Mouse (Mus musculus): ENCODE measurements around the gene Ldhd. TPM values are rescaled to one million over a fixed set of nuclear protein-coding genes. Genes with fewer than 3 reads are reported as not detected.

Ldhd gene
- total RNA-seq, 2 experiments from 2014 or later: 3.2 to 5.4 TPM

DNA sequence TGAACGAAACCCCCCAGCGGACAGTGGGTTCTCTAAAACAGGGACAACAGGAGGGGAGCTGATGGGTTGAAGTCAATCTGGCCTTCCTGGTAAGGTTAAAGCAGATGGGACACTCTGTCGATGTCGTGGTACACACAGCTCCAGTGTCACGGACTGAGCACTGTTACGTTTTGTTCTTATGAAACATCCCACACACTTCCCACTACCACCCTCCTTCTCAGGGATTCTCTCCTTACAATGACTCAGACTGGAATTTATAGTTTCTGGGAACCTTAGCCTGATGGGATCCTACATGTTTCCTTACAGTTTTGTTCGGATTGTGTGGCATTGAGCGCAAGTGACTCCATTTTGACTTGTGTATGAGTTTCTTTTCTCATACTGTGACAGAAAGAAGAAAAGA, 1.4 kb upstream of the Ldhd start:
- intact Hi-C loops (cut with DNase I): no loop called here
- DNase-seq (ENCODE audit: low spot score in 2 of 2): peak in 1 of 2 experiments; percentile 53

DNA sequence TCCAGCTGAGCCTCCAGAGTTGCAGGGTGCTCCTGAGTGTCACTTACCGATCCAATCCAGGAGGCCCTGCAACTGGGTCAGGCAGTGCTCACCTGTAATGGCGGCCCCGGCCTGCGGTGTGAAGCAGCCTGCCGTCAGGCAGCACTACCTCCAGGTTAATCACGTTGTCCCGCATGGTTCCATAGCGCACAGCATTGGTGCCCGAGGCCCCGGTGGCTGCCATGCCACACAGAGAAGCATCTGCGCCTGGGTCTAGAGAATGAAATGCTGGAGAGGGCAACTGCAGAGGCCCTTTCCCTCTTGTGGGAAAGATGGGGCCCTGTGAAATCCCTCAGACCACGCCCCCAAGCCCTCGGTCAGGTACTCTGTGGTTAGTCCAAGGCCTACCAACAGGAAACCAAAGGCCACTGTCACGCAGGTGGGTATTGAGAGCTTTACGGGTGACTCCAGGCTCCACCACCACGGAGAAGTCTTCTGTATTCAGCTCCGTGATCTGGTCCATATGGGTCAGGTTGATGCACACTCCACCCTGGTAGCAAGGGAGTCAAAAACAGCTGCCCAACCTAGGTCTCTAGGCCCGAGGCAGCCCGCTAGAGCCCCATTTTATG, 1.2 kb downstream of the Ldhd start:
- intact Hi-C loops (cut with DNase I): no loop called here
- no peak for DNase-seq (ENCODE audit: low spot score in 2 of 2)

DNA sequence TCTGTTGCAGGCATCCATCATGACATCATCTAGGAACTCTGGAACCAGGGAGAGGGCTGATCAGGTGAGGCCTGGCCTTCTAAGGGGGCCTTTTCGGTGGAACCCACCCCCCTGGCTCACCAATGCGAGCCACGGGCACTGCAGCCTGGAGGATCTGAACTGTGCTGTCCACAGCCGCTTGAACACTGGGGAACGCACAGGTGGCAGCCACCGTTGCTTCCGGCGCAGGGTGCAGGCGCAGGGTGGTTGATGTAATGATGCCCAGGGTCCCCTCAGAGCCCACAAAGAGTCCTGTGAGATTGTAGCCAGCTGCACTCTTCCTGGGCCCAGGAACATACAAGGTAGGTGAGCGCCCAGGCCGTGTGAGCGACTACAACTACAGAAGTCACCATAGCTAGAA, 1.8 kb downstream of the Ldhd start:
- no peak for DNase-seq (ENCODE audit: low spot score in 2 of 2)
- intact Hi-C loops (cut with DNase I): no loop called here

DNA sequence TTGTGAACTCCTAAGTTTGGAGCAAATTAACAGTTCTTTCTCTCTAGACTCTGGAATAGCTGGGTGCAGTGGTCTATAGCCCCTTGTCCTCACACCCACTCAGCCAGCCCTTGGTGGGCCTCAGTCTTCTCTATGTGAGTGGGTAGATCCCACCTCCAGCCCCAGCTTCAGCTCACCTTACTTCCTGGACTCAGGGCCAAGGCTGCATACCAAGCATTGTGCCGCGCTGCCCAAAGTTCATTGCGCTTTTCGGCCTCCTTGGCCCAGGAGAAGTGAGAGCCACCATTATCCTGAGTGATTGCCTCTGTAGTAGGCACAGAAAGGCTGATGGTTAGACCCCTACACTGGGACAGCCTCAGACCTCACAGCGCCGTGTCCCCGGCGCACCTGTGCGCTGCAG, 2.3 kb downstream of the Ldhd start:
- DNase-seq (ENCODE audit: low spot score in 2 of 2): no peak

DNA sequence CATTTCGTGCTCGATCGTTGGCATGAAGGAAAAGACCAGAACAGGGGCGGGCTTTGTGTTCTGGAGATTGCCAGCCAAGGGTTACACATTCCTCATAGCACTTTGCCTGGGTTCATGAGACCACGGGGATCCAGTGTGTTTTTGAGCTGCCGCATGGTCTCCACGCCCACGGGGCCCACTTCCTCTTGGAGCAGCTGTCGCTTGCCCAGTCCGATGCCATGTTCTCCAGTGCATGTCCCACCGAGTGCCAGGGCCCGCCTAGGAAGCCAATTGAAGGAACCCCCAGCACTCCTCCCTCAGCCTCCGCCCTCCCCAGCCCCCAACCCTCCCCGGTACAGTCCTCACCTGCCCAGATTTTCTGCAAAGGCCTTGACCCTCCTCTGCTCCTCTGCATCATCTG, 3.2 kb downstream of the Ldhd start:
- DNase-seq (ENCODE audit: low spot score in 2 of 2): no peak
- intact Hi-C loops (cut with DNase I): no loop called here

More for the DNA sequence above, 2.3 kb downstream of the Ldhd start:
- intact Hi-C loops (cut with DNase I): no loop called here

DNA sequence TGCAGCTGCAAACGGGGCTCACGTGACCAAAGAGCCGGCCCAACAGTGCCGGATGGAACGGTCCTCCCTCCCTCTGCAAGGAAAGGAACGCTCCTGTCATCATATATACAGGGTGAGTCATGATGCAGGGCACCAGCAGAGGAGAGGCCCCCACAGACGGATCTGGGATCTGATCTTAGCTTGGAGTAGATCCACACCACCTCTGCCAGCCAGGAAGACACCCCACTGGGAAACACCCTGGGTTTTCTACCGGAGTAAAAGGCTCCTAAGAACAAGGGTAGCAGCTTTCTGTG, 3.7 kb downstream of the Ldhd start:
- intact Hi-C loops (cut with DNase I): no loop called here
- peak; percentile 33 to 57 for DNase-seq (ENCODE audit: low spot score in 2 of 2)

DNA sequence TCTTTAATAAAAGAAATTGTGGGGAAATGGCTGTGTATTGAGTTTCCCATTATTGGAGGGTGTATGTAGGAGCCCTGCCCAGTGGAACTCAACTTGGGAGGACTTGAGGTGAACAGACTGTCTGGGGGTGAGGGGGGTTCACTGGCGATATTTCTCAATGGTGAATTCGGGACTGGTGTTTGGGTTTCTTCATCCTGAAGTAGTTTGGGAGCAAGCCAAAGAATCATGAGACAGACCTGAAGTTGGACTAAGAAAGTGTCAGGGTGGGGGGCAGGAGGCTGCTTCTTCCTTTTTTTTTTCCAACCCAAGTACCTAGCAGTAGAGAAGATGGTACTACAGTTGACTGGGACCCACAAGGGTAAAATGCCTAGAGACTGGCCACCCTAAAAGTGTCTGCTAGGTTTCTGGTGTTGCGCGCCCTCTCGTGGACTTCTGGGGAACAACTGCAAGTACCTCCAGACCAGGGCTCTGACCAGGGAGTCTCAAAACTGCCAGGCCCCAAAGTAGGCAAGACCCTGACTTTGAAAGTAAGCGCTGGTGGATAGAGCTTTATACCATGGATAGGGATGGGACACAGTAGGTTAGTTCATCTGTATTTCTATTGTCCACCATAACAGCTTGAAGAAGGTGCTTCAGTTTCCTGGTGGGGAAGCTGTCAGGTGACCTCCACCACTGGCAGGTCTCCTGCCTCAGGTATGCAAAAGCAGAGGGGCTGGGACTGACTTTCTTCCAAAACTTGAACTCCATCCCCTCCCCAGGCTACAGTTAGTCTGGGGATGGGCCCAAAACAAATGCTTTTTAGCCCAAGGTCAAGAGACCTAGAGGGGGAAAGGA, 4.3 kb downstream of the Ldhd start:
- DNase-seq (ENCODE audit: low spot score in 2 of 2): peak; percentile 63 to 76
- intact Hi-C loops (cut with DNase I): loop anchor here (2.0 kb wide), 1 partner anchor 89 kb away; the partner anchor contains the start of gene Znrf1

DNA sequence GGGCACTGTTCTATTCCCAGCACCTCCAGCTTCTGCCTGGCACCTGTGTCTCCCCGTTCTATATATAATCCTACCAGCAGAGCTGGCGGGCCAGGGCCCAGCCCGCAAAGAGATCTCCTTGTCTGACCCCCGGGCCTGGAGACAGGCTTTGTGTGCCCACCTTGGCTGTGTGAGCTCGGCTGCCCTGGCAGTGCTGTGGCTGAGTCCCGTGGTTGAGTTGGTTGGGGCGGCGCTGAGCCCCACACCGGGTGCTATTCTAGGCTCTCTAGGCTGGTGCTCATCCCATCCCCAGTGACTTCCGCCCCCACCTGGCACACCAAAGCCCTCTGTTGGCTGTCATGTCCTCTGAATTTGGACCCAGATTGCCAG, 5.3 kb downstream of the Ldhd start:
- intact Hi-C loops (cut with DNase I): loop anchor here (2.0 kb wide), 1 partner anchor 88 kb away; the partner anchor contains the start of gene Znrf1
- DNase-seq (ENCODE audit: low spot score in 2 of 2): no peak

DNA sequence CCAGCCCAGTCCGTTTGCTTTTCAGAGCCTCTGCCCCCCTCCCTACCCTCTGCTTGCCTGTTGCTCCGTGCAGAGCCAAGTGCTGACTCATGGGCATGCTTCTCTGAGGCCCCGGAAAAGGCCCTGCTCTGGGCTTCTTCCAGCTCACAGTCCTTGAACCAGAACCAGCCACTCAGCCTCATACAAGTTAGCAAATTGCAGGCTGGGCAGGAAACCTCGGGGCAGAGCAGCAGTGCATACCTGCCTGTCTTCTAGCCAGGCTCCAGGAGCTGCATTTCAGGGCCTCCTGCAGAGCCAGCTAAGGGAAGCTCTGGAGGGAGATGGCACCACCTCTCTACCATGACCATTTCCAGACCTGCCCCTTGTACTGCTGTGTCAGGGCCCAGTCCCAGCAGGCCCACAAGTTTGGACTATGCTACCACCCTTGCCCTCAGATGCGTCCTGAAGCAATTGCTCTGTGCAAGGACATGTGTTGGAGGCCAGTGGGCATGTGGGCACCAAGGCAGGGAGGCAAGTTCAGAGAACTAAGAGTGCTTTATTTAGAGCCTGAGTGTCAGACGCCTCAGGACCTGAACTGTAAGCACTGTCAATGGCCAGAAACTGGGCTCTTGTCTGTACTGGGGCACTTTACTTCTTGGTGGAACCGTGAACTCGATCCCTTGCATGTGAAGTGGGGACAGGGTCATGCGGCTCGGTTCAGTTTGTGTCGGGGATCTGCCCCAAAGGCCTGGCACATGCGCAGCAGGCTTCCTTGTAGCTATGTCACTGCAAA, 5.9 kb downstream of the Ldhd start:
- intact Hi-C loops (cut with DNase I): loop anchor here (2.0 kb wide), 1 partner anchor 87 kb away; the partner anchor contains the start of gene Znrf1
- DNase-seq (ENCODE audit: low spot score in 2 of 2): peak; percentile 39 to 42

DNA sequence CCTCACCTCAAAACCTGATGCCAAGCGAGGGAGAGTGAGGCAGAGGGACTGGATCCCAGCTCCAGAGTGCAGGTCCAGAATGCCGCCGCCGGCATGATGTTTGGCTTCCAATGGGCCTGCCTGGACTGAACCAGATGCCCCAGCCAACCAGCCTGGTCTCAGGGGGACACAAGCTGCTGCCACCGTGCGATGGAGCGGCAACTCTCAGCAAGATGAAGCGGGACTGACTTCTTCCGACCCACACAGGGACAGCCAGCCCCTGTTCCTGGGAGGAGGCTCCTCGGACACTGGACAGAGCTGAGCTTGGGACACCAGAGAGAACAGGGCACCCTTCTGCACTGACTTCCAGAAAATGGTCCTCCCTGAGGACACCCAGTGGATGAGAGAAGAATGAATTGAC, 7.6 kb downstream of the Ldhd start:
- no peak for DNase-seq (ENCODE audit: low spot score in 2 of 2)
- intact Hi-C loops (cut with DNase I): no loop called here

DNA sequence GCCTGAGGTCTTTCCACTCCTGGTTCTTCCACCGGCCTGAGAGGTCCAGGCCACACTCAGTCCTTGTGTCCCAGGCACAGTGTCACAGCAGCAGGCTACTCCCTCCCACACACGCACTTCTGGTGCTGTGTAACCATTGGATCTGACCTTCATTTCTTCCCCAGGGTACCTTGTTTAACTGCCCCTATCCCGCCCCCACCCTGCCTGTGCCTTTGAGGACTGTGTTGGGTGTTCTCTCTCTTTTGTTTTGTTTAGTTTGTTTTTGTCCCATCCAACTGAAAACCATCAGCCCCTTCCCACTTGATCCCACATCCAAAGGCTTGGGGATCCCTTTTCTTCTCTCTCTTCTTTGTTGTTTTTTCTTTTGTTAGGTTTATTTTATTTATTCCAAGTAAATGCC, 8.1 kb downstream of the Ldhd start:
- intact Hi-C loops (cut with DNase I): no loop called here

DNA sequence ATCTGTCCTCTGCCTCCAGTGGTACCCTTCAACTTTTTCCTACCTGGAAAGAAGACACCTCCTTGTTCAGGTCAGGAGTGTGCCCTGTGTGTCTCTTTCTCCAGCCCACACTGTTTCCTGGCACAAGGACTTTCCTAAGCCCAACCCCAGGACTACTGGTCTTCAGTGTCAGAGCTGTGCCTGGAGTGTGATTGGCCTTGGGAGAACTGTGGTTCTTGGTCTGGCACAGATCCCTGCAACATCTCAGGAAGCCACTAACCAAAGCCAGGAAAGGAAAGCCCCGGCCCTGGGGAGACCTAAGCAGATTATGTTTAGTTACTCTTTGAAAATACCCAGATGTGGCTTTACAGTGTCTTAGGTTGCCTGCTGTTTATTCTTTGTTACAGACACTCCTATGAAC, 10.2 kb downstream of the Ldhd start:
- DNase-seq (ENCODE audit: low spot score in 2 of 2): no peak
- intact Hi-C loops (cut with DNase I): no loop called here

More for the DNA sequence above, 8.1 kb downstream of the Ldhd start:
- DNase-seq (ENCODE audit: low spot score in 2 of 2): no peak

DNA sequence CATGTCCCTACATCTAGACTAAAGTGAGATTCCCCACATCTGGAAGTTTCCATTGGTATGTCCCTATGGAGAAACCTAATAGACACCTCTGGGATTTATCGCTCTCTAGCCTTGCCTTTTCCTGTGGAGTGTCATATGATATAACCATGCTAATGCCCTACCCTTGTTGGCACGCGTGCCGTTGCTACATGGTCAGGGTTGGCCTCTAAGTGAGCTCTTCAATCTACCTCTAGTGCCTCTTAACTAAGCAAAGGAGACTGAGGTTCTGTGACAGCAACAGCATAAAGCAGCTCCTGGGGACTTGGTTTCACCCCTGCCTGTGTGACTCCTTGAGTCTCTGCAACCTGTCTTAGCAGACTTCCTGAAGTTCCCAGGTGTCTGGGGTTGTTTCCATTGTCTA, 11.9 kb downstream of the Ldhd start:
- DNase-seq (ENCODE audit: low spot score in 2 of 2): no peak
- intact Hi-C loops (cut with DNase I): no loop called here

DNA sequence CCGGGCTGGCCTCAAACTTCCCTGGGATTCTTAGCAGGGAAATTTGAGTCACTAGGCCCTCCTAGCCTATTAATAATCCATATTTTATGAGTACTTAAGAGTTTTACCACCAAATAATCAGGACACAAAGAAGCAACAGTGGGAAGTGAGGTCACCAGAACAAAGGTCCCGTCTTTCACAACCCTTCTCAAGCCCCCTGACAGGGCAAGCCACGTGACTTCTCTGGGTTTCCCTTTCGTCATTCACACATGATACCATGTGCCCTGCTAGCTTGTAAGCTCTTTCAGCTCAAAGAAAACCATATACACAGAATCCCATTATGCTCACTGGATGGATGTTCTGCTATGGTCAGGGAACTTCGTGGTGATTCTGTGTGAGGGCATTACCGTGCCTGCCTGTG, 12.4 kb downstream of the Ldhd start:
- DNase-seq (ENCODE audit: low spot score in 2 of 2): no peak
- intact Hi-C loops (cut with DNase I): no loop called here

DNA sequence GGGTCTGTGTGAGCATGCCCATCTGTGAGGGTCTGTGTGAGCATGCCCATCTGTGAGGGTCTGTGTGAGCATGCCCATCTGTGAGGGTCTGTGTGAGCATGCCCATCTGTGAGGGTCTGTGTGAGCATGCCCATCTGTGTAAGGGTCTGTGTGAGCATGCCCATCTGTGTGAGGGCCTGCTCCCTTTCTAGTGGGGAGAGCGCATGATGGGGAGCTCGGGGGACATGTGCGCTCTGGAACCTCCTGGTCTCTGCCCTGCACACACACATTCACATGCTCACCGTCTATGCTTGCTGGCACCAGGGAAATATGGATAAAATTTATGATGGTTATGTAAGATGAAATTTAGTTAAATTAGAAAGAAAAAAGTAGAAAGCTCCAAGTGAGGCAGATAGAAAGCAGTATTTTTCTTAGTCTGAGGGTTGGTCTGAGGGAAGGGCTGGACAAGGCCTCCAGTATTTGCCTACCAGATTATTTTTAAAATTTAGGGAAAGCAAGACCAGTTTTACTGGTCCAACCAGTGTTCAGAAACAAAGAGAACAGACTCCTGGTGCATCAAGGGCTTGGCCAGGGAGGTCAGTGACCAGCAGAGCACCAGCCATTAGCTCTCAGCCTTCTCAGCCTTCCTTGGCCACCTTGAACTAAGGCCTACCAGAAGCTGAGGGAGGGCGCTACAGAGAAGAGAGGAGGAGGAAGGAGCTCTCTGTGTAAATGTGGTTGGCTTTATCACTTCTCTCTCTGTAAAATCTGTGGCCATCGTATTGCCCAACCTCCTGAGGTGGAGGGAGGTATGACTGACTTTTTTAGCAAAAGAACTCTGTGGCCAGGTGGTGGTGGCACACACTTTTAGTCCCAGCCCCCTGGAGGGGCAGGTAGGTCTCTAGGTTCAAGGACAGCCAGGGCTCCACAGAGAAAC, 15.1 kb downstream of the Ldhd start:
- DNase-seq (ENCODE audit: low spot score in 2 of 2): no peak
- intact Hi-C loops (cut with DNase I): no loop called here

DNA sequence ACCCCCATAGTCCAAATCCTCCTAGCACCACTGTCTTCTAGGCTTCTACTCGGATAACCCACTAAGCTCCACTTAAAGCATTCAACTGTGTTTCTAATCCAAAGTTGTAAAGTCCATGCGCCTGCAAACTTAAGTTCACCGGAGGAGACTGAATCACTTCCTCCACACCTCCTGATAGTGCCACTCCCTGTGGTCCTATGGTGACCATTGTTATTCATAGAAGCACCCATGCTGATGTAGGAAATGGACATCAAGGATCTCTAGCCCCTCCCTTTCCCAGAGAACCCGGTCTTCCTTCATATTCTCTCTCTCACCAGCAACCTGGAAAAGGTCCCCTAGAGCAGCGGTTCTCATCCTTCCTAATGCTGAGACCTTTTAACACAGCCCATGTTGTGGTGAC, 17.0 kb downstream of the Ldhd start:
- DNase-seq (ENCODE audit: low spot score in 2 of 2): no peak
- intact Hi-C loops (cut with DNase I): no loop called here

DNA sequence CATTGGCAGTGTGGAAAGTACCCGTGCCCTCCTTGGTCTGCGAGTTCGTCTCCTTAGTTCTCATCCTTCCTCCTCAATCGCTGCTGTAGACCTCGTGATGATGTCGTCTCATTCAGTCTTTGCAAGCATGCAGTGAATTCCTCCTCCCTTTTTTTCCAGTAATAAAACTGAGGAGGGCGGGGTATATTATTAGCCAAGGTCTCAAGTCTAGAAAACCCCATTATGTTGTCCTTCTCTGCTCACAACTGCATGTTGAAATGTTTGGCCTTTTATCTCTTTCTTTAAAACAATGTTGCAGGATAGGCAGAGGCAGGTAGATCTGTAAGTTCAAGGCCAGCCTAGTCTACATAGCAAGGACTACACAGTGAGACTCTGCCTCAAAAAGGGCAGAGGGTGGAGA, 22.8 kb downstream of the Ldhd start:
- DNase-seq (ENCODE audit: low spot score in 2 of 2): no peak
- intact Hi-C loops (cut with DNase I): no loop called here

DNA sequence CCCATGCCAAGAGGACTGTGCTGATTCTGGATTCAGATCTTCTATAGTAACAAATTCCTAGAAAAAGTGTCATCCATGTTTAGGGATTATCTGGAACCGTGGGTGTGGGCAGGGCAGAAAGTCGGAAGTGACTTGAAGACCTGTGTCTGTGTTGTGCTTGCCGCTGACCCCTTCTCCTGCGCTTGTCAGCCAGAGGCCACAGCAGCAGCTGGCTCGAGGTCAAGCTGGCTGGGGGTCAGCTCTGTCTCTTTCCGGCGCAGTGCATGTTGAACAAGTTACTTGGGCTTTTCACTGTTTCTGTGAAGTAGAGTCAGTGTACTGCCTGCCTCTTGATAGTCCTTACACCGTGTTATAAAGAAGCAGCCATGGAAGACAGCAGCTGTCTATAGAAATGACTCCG, 23.2 kb downstream of the Ldhd start:
- DNase-seq (ENCODE audit: low spot score in 2 of 2): no peak
- intact Hi-C loops (cut with DNase I): no loop called here

DNA sequence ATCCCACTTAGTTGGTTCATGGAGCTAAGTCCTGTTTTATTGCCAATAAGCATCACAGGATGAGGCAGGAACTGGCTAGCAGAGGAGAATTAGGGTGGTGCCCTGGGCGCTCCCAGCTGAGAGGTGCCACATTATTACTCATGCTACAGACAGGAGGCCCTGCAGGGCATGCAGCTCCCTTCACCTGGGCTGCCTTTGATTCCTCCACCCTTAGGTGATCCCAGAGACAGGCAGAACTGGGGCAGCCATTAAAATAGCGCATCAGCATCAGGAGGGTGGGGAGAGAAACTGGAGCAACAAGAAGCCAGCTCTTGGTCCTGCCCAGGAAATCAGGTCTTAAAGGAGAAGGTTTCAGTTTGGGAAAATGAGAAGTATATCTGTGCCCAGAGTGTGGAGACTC, 25.2 kb downstream of the Ldhd start:
- DNase-seq (ENCODE audit: low spot score in 2 of 2): no peak
- intact Hi-C loops (cut with DNase I): no loop called here

DNA sequence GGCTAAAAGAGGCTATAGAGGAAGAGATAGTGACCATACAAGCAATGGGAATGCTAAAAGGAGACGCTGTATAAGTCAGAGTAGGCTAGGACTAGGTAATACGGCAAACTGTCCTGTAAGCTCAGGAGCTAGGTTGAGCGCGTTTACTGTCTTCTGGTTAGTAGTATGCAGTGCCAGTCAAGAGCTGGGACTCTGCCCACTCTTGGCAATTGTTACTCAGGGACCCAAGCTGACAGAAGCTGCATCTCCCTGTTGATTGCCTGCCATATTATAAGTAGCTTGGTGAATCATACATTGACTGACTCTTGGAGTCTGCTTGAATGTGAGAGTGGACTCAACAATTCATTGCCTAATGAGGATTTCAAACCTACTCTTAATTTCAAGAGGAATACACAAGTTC, 28.1 kb downstream of the Ldhd start:
- intact Hi-C loops (cut with DNase I): no loop called here
- peak; percentile 49 to 77 for DNase-seq (ENCODE audit: low spot score in 2 of 2)
